Mouse (Mus musculus) G1E (cell line): ENCODE measurements around the gene Atp8b5. TPM values are rescaled to one million over a fixed set of nuclear protein-coding genes. Genes with fewer than 3 reads are reported as not detected.

Experiments
- ATAC-seq: 2 replicates; pipeline ENCODE4 v1.8.0; 2016; ENCODE audit warnings: mild to moderate bottlenecking; ENCODE audit not compliant: insufficient number of reproducible peaks, poor library complexity, low FRiP score, severe bottlenecking; ENCODE audit errors: extremely low read depth
- DNase-seq: peaks from one replicate; pipeline ENCODE4 v3.0.0; 2012; ENCODE audit warnings: low spot score
- H3K27me3 ChIP-seq: 2 replicates; pipeline ENCODE4 v1.6.1; 2012; ENCODE audit warnings: mild to moderate bottlenecking, low read length, inconsistent platforms; ENCODE audit not compliant: insufficient read depth
- H3K36me3 ChIP-seq: replicated peaks from 2 replicates; pipeline ENCODE3; 2012; ENCODE audit warnings: mild to moderate bottlenecking, inconsistent platforms
- H3K4me1 ChIP-seq: 2 replicates; pipeline ENCODE4 v1.6.1; 2012; ENCODE audit warnings: low read depth, low read length, inconsistent platforms, mixed read lengths; ENCODE audit not compliant: insufficient read depth
- H3K4me3 ChIP-seq: 2 replicates; pipeline ENCODE4 v1.5.1; 2012; ENCODE audit warnings: low read depth, mild to moderate bottlenecking, inconsistent platforms, low read length, moderate library complexity, mixed read lengths
- H3K9me3 ChIP-seq: replicated peaks from 2 replicates; pipeline ENCODE4 v1.6.1; 2012; ENCODE audit warnings: inconsistent platforms
- CTCF ChIP-seq: IDR thresholded peaks from 2 replicates; pipeline ENCODE4 v1.5.1; 2012; ENCODE audit warnings: low read depth, low read length, inconsistent platforms, mixed read lengths
- GATA1 ChIP-seq: IDR thresholded peaks from 2 replicates; pipeline ENCODE4 v1.6.1; 2012; ENCODE audit warnings: borderline replicate concordance, low read length, inconsistent platforms, mixed read lengths
- GATA2 ChIP-seq: IDR thresholded peaks from 2 replicates; pipeline ENCODE4 v1.6.1; 2012; ENCODE audit warnings: low read depth, low read length, inconsistent platforms, borderline replicate concordance
- POLR2AphosphoS5 ChIP-seq: IDR thresholded peaks from 2 replicates; pipeline ENCODE4 v1.6.1; 2012; ENCODE audit warnings: low read depth, low read length, inconsistent platforms; ENCODE audit not compliant: insufficient replicate concordance
- TAL1 ChIP-seq: conservative IDR thresholded peaks from 2 replicates; pipeline ENCODE4 v1.6.1; 2012; ENCODE audit warnings: low read depth, low read length, inconsistent platforms, mixed read lengths
- polyA plus RNA-seq: library from polyadenylated mRNA; stranded (reverse); fragments of >175 nt; gene quantifications from 2 replicates; pipeline ENCODE4 v1.2.3, GENCODE M21; 2012
- total RNA-seq, 2 experiments: library from RNA; stranded (forward) in 1 of 2; stranded (reverse) in 1 of 2; fragments of 200-1000 nt in 1 of 2; fragments of >200 nt in 1 of 2; fragmentation: Nextera tagmentation in 1 of 2; gene quantifications; 2 replicates each; pipeline ENCODE4 v1.2.3; 2014 to 2017

Gene Atp8b5
- total and polyA plus RNA-seq, 3 experiments: 0.24 to 5.3 (median 3.5) TPM

GRCm38 (mm10) chr4:43384083-43384460 is 117.1 kb downstream of the Atp8b5 start:
- TF ChIP-seq CTCF (no peak), GATA2 (no peak), TAL1 (no peak), GATA1 (no peak), POLR2AphosphoS5 (no peak)
- no peak overlapping the region for H3K4me3 ChIP-seq
- peaks cover 12% of the 10 kb centered on the region; the same call in 1 of the 2 replicates for H3K27me3 ChIP-seq
- no peaks in the 10 kb centered on the region for H3K36me3 ChIP-seq
- peaks cover 5% of the 10 kb centered on the region for H3K9me3 ChIP-seq
- DNase-seq (no peak), ATAC-seq (peak; percentile 57; the same call in 1 of the 2 replicates)
- peaks cover 11% of the 10 kb centered on the region for H3K4me1 ChIP-seq

- peaks cover 5% of the 10 kb centered on the region for H3K9me3 ChIP-seq
- no peak overlapping the region for H3K4me3 ChIP-seq
- peaks cover 12% of the 10 kb centered on the region; the same call in 1 of the 2 replicates for H3K27me3 ChIP-seq
- no peaks in the 10 kb centered on the region for H3K36me3 ChIP-seq
- DNase-seq (no peak), ATAC-seq (no peak)
- H3K4me1 ChIP-seq: peaks cover 11% of the 10 kb centered on the region
- no peak for TF ChIP-seq GATA2
- TF ChIP-seq CTCF: no peak
- no peak for TF ChIP-seq TAL1
- TF ChIP-seq GATA1: no peak
Measured at GRCm38 (mm10) chr4:43384541-43384940, 117.6 kb downstream of the Atp8b5 start.

GRCm38 (mm10) chr4:43386932-43387331 is 120.0 kb downstream of the Atp8b5 start:
- Histone ChIP-seq H3K27me3 (peaks cover 11% of the 10 kb centered on the region; the same call in 1 of the 2 replicates), H3K4me3 (no peak overlapping the region), H3K36me3 (no peaks in the 10 kb centered on the region), H3K4me1 (peaks cover 14% of the 10 kb centered on the region), H3K9me3 (peaks cover 2% of the 10 kb centered on the region)
- DNase-seq (no peak), ATAC-seq (no peak)
- TF ChIP-seq CTCF (no peak), POLR2AphosphoS5 (no peak), TAL1 (no peak), GATA1 (no peak), GATA2 (no peak)

GRCm38 (mm10) chr4:43389390-43389789 is 122.4 kb downstream of the Atp8b5 start:
- Histone ChIP-seq H3K4me3 (no peak overlapping the region), H3K36me3 (no peaks in the 10 kb centered on the region), H3K4me1 (peaks cover 8% of the 10 kb centered on the region; the same call in 1 of the 2 replicates), H3K9me3 (no peaks in the 10 kb centered on the region), H3K27me3 (peaks cover 9% of the 10 kb centered on the region; the same call in 1 of the 2 replicates)
- no peak for TF ChIP-seq CTCF
- ATAC-seq (no peak), DNase-seq (no peak)

GRCm38 (mm10) chr4:43389845-43390440 is 123.0 kb downstream of the Atp8b5 start:
- TF ChIP-seq POLR2AphosphoS5 (no peak), CTCF (no peak), GATA1 (no peak), GATA2 (no peak), TAL1 (no peak)
- no peaks in the 10 kb centered on the region for H3K36me3 ChIP-seq
- H3K9me3 ChIP-seq: no peaks in the 10 kb centered on the region
- DNase-seq (no peak), ATAC-seq (no peak)
- peaks cover 13% of the 10 kb centered on the region; the same call in 1 of the 2 replicates for H3K27me3 ChIP-seq
- H3K4me1 ChIP-seq: peaks cover 8% of the 10 kb centered on the region; the same call in 1 of the 2 replicates
- no peak overlapping the region for H3K4me3 ChIP-seq

- TF ChIP-seq POLR2AphosphoS5 (no peak), GATA2 (no peak), CTCF (no peak), GATA1 (no peak), TAL1 (no peak)
- H3K27me3 ChIP-seq: peaks cover 20% of the 10 kb centered on the region; the same call in 1 of the 2 replicates
- DNase-seq (no peak), ATAC-seq (no peak)
- H3K9me3 ChIP-seq: no peaks in the 10 kb centered on the region
- peaks cover 8% of the 10 kb centered on the region; the same call in 1 of the 2 replicates for H3K4me1 ChIP-seq
- H3K4me3 ChIP-seq: no peak overlapping the region
- no peaks in the 10 kb centered on the region for H3K36me3 ChIP-seq
Measured at GRCm38 (mm10) chr4:43391521-43392050, 124.6 kb downstream of the Atp8b5 start.
